Mouse (Mus musculus) monocyte, adult 59 days (primary cell): ENCODE data around the gene Lgals7. TPM values are rescaled to one million over a fixed set of nuclear protein-coding genes. Genes with fewer than 3 reads are reported as not detected.

Experiments
- total RNA-seq, 2 experiments: library from RNA; stranded (reverse); gene quantifications; one replicate each; pipeline ENCODE4 v1.2.4; 2023

Gene Lgals7
- total RNA-seq: 1 to 10 TPM in 1 of 2 experiments, not detected in 1; 1.2 TPM

DNA sequence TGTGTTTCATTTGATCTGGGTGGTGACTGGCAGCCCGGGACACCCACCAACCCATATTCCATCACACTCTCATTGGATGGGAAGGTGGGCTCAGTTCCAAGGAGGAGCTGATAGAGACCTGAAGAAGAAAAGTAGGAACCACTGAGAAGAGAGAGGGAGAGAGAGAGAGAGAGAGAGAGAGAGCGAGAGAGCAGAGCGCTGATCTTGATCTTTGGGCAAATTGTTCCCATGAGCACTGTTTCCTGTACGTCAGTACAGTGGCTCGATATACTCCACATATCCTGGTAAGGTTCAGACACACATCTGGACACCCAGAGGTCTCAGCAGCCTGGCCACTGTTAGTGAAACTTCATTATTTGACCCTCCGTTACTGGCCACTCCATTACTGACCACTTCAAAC lies at the start of gene Lgals7:
TSS of gene Lgals7 (plus strand) at position 314 of the 400 bp plus-strand sequence.

GRCm38 (mm10) chr7:28824941-28825685 lies 38.5 kb upstream of the Lgals7 start, which contains the start of gene Ech1:
Gene Ech1, plus strand, starts transcription at chr7:28825217.

DNA sequence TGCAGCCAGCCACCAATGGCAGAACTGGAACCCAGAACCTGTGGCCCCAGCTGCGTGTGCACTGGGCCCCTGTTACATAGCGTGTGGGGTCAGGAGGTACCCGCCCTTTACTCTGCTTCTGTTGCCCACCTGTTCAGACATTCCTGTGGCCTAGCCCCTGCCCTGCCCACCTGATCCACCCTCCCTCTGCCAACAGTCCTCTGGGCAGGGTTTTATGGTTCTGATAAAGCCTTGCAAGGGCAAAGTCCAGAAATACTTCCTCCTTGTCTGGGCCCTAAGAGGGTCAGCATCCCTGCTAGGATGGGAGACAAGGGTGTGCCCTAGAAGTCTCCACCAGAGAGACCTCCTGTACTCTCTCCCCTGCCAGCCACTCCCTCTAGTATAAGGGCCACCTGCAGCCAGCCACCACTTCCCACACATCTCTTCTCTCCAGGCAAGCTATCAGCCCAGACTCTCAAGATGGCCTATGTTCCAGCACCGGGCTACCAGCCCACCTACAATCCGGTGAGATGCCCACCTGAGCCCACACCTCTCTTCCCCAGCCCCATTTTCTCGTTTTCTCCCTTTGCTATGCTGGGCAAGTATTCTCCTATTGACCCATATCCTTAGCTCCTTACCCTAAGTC lies 29.8 kb upstream of the Lgals7 start, which contains the start of gene Lgals4:
TSS of gene Lgals4 (plus strand) at position 132 of the 625 bp plus-strand sequence.

GRCm38 (mm10) chr7:28881199-28881598 lies 17.5 kb downstream of the Lgals7 start, which contains the start of gene Capn12:
Gene Capn12, plus strand, starts transcription at chr7:28881422.

Other genes starting within 250 kb of the Lgals7 start
- not detected for gene Acp7, start 232.5 kb upstream of the Lgals7 start, total RNA-seq
- gene Fbxo27, start 171.0 kb upstream of the Lgals7 start, total RNA-seq: not detected
- gene Fbxo17, start 147.0 kb upstream of the Lgals7 start, total RNA-seq: under 1 TPM; 0.94 to 1.00 TPM
- 10 to 100 TPM; 19.5 to 25.1 TPM for gene Mrps12, start 122.0 kb upstream of the Lgals7 start, total RNA-seq
- gene Sars2, start 121.9 kb upstream of the Lgals7 start, total RNA-seq: 10 to 100 TPM in 1 of 2 experiments, 1 to 10 TPM in 1; 8.9 to 12.5 TPM
- not detected for gene Ccer2, start 107.7 kb upstream of the Lgals7 start, total RNA-seq
- 100 to 1,000 TPM in 1 of 2 experiments, 10 to 100 TPM in 1; 95.2 to 113 TPM for gene Sirt2, start 97.1 kb upstream of the Lgals7 start, total RNA-seq
- 100 to 1,000 TPM; 127 to 137 TPM for gene Nfkbib, start 96.3 kb upstream of the Lgals7 start, total RNA-seq
- gene Rinl, start 74.9 kb upstream of the Lgals7 start, total RNA-seq: 10 to 100 TPM; 16.0 to 20.8 TPM
- 100 to 1,000 TPM; 416 to 451 TPM for gene Hnrnpl, start 55.3 kb upstream of the Lgals7 start, total RNA-seq
- gene Ech1, start 38.6 kb upstream of the Lgals7 start, total RNA-seq: 10 to 100 TPM; 68.4 to 69.6 TPM
- 1 to 10 TPM; 3.2 to 3.9 TPM for gene Lgals4, start 30.0 kb upstream of the Lgals7 start, total RNA-seq
- gene Capn12, start 17.6 kb downstream of the Lgals7 start, total RNA-seq: not detected
- gene Actn4, start 98.5 kb downstream of the Lgals7 start, total RNA-seq: 100 to 1,000 TPM; 108 to 133 TPM
- gene Eif3k, start 118.0 kb downstream of the Lgals7 start, total RNA-seq: 100 to 1,000 TPM; 279 to 296 TPM
- gene Map4k1, start 118.2 kb downstream of the Lgals7 start, total RNA-seq: 10 to 100 TPM; 78.6 to 81.8 TPM